Mouse (Mus musculus) heart, postnatal 10 days (tissue): ENCODE results near the gene Mthfd2. TPM values are rescaled to one million over a fixed set of nuclear protein-coding genes. Genes with fewer than 3 reads are reported as not detected.

ENCODE experiments used
- DNase-seq, 2 experiments: peaks; one replicate each; pipeline ENCODE4 v3.0.0; 2021
- intact Hi-C: fragments of 180-260 bp; cut with DNase I; formaldehyde crosslinking; loops from one replicate; pipeline ENCODE4 v1.15.1; 2025
- total RNA-seq, 2 experiments: library from RNA; stranded (reverse); gene quantifications; 2 replicates each; pipeline ENCODE4 v1.2.3; 2021

The Mthfd2 gene
- total RNA-seq, 2 experiments from 2014 or later, result 5.0 to 5.4 TPM

- no peak for DNase-seq
- intact Hi-C loops, result no loop called here
Measured at GRCm38 (mm10) chr6:83342957-83343356, 17.2 kb upstream of the Mthfd2 start.

GRCm38 (mm10) chr6:83341387-83341786 lies 15.7 kb upstream of the Mthfd2 start:
- DNase-seq, result no peak
- intact Hi-C loops, result no loop called here

GRCm38 (mm10) chr6:83327591-83328190 lies 2.0 kb upstream of the Mthfd2 start:
- intact Hi-C loops, result loop anchor here (10.0 kb wide), 1 partner anchor 553 kb away; the partner anchor contains the start of gene Hk2

GRCm38 (mm10) chr6:83326761-83327160 lies 1.1 kb upstream of the Mthfd2 start:
- intact Hi-C loops, result loop anchor here (10.0 kb wide), 1 partner anchor 552 kb away; the partner anchor contains the start of gene Hk2

More at GRCm38 (mm10) chr6:83327591-83328190, 2.0 kb upstream of the Mthfd2 start:
- no peak for DNase-seq

GRCm38 (mm10) chr6:83326394-83326736 lies 657 bp upstream of the Mthfd2 start:
- intact Hi-C loops, result loop anchor here (10.0 kb wide), 1 partner anchor 552 kb away; the partner anchor contains the start of gene Hk2
- DNase-seq, result no peak

More at GRCm38 (mm10) chr6:83326761-83327160, 1.1 kb upstream of the Mthfd2 start:
- no peak for DNase-seq

- no peak for DNase-seq
- intact Hi-C loops, result loop anchor here (10.0 kb wide), 1 partner anchor 549 kb away; the partner anchor contains the start of gene Hk2
Measured at GRCm38 (mm10) chr6:83323652-83324419, 1.9 kb downstream of the Mthfd2 start.

GRCm38 (mm10) chr6:83322794-83323193 lies 2.9 kb downstream of the Mthfd2 start:
- no peak for DNase-seq
- intact Hi-C loops, result loop anchor here (10.0 kb wide), 1 partner anchor 548 kb away; the partner anchor contains the start of gene Hk2

GRCm38 (mm10) chr6:83321927-83322326 lies 3.8 kb downstream of the Mthfd2 start:
- intact Hi-C loops, result loop anchor here (10.0 kb wide), 1 partner anchor 547 kb away; the partner anchor contains the start of gene Hk2

GRCm38 (mm10) chr6:83317108-83317741 lies 8.5 kb downstream of the Mthfd2 start:
- intact Hi-C loops, result no loop called here
- peak; percentile 93 to 94 for DNase-seq

More at GRCm38 (mm10) chr6:83321927-83322326, 3.8 kb downstream of the Mthfd2 start:
- DNase-seq, result no peak

GRCm38 (mm10) chr6:83316022-83316421 lies 9.7 kb downstream of the Mthfd2 start:
- intact Hi-C loops, result no loop called here
- peak in 1 of 2 experiments; percentile 7 for DNase-seq

GRCm38 (mm10) chr6:83315293-83315692 lies 10.4 kb downstream of the Mthfd2 start:
- intact Hi-C loops, result no loop called here
- no peak for DNase-seq

GRCm38 (mm10) chr6:83312514-83312913 lies 13.2 kb downstream of the Mthfd2 start:
- no peak for DNase-seq

GRCm38 (mm10) chr6:83312021-83312420 lies 13.7 kb downstream of the Mthfd2 start:
- intact Hi-C loops, result no loop called here
- DNase-seq, result no peak

More at GRCm38 (mm10) chr6:83312514-83312913, 13.2 kb downstream of the Mthfd2 start:
- intact Hi-C loops, result no loop called here

- no peak for DNase-seq
- intact Hi-C loops, result no loop called here
Measured at GRCm38 (mm10) chr6:83311206-83311605, 14.5 kb downstream of the Mthfd2 start.

GRCm38 (mm10) chr6:83309017-83309416 lies 16.7 kb downstream of the Mthfd2 start:
- DNase-seq, result no peak
- intact Hi-C loops, result no loop called here

- DNase-seq, result peak in 1 of 2 experiments; percentile 11
Measured at GRCm38 (mm10) chr6:83302264-83302663, 23.4 kb downstream of the Mthfd2 start.

GRCm38 (mm10) chr6:83301294-83301693 lies 24.4 kb downstream of the Mthfd2 start:
- intact Hi-C loops, result no loop called here
- DNase-seq, result no peak

More at GRCm38 (mm10) chr6:83302264-83302663, 23.4 kb downstream of the Mthfd2 start:
- intact Hi-C loops, result no loop called here

- intact Hi-C loops, result no loop called here
Measured at GRCm38 (mm10) chr6:83300447-83301229, 25.1 kb downstream of the Mthfd2 start.

GRCm38 (mm10) chr6:83280256-83280955 lies 45.3 kb downstream of the Mthfd2 start:
- intact Hi-C loops, result no loop called here
- DNase-seq, result no peak

More at GRCm38 (mm10) chr6:83300447-83301229, 25.1 kb downstream of the Mthfd2 start:
- DNase-seq, result no peak
